ENCODE assay signal across 9 mouse cellular contexts in genomic region chr6:30674714-30675280, GRCm38 (mm10). TPM values are rescaled to one million over a fixed set of nuclear protein-coding genes. Genes with fewer than 3 reads are reported as not detected.
DNase-seq lines count a peak whose midpoint lies in the region; ATAC-seq lines count a peak whose summit lies in the region.
"Had no signal": no experiment of that assay in that cellular context is flagged by ENCODE, and none has a peak within 500 bp of the region (broad histone marks: within the 10 kb centered on the region; RNA-seq: fewer than 3 reads in every experiment).

No protein-coding gene starts in this region.

- peaks cover 62% of the 10 kb centered on the region for H3K4me1 ChIP-seq in heart, embryonic 10.5 days
- H3K4me1 ChIP-seq in embryonic facial prominence, embryonic 12.5 days = peaks cover 67% of the 10 kb centered on the region
- H3K4me1 ChIP-seq in hindbrain, embryonic 12.5 days = peaks cover 57% of the 10 kb centered on the region
- H3K4me1 ChIP-seq in midbrain, embryonic 12.5 days = peaks cover 56% of the 10 kb centered on the region

- WGBS in heart, embryonic 10.5 days = 70% methylated on average over 9 of the region's 9 CpGs
- WGBS in embryonic facial prominence, embryonic 12.5 days = 31% methylated on average over 9 of the region's 9 CpGs
- WGBS in hindbrain, embryonic 12.5 days = 38% methylated on average over 9 of the region's 9 CpGs
- WGBS in midbrain, embryonic 12.5 days = 40% methylated on average over 9 of the region's 9 CpGs

- DNase-seq in heart, embryonic 10.5 days (ENCODE audit: low spot score) = no peak
- DNase-seq in heart, postnatal 25 days (ENCODE audit: low spot score) = no peak
- DNase-seq in spleen, adult 12 weeks (ENCODE audit: low spot score) = no peak
- DNase-seq in gastrocnemius, adult 18-20 months (ENCODE audit: low spot score) = no peak

- no peaks in the 10 kb centered on the region for H3K9me3 ChIP-seq in heart, embryonic 10.5 days
- no peaks in the 10 kb centered on the region for H3K9me3 ChIP-seq in embryonic facial prominence, embryonic 12.5 days
- H3K9me3 ChIP-seq in hindbrain, embryonic 12.5 days (replicated peaks) = no peaks in the 10 kb centered on the region
- H3K9me3 ChIP-seq in midbrain, embryonic 12.5 days = no peaks in the 10 kb centered on the region

- H3K36me3 ChIP-seq in heart, embryonic 10.5 days = no peaks in the 10 kb centered on the region
- no peaks in the 10 kb centered on the region for H3K36me3 ChIP-seq in embryonic facial prominence, embryonic 12.5 days
- no peaks in the 10 kb centered on the region for H3K36me3 ChIP-seq in hindbrain, embryonic 12.5 days
- no peaks in the 10 kb centered on the region for H3K36me3 ChIP-seq in midbrain, embryonic 12.5 days

- H3K27me3 ChIP-seq in heart, embryonic 10.5 days (ENCODE audit: insufficient read depth, poor library complexity, severe bottlenecking) = no peaks in the 10 kb centered on the region
- no peaks in the 10 kb centered on the region for H3K27me3 ChIP-seq in embryonic facial prominence, embryonic 12.5 days
- no peaks in the 10 kb centered on the region for H3K27me3 ChIP-seq in hindbrain, embryonic 12.5 days
- 0 out of 2 replicates have a peak, but pooled peaks cover 3% of the 10 kb centered on the region for H3K27me3 ChIP-seq in midbrain, embryonic 12.5 days

- H3K4me2 ChIP-seq in embryonic facial prominence, embryonic 12.5 days (replicated peaks) = peak overlapping the region; percentile 29
- H3K4me2 ChIP-seq in hindbrain, embryonic 12.5 days (replicated peaks) = peak overlapping the region; percentile 41
- peak overlapping the region; percentile 39; the same call in 1 of the 2 replicates for H3K4me2 ChIP-seq in midbrain, embryonic 12.5 days (replicated peaks)

- 0 out of 2 replicates have a peak, but pooled peaks have one; percentile 54 for ATAC-seq in embryonic facial prominence, embryonic 12.5 days (ENCODE audit: insufficient number of reproducible peaks, insufficient read depth, low FRiP score, low TSS enrichment)
- peak; percentile 15; the same call in 1 of the 2 replicates for ATAC-seq in hindbrain, embryonic 12.5 days (ENCODE audit: low FRiP score)
- 0 out of 2 replicates have a peak, but pooled peaks have one; percentile 27 for ATAC-seq in midbrain, embryonic 12.5 days (ENCODE audit: low FRiP score, low read depth)
- no peak for ATAC-seq in activated CD4-positive, CD25-positive, alpha-beta regulatory T cell, adult 4 months

- intact Hi-C loops in heart, postnatal 25 days (cut with DNase I) = no loop called here

- H3K4me3 ChIP-seq in heart, embryonic 10.5 days = no peak overlapping the region
- H3K4me3 ChIP-seq in embryonic facial prominence, embryonic 12.5 days = no peak overlapping the region
- H3K4me3 ChIP-seq in hindbrain, embryonic 12.5 days = no peak overlapping the region
- no peak overlapping the region for H3K4me3 ChIP-seq in midbrain, embryonic 12.5 days

- peak overlapping the region; percentile 87 for H3K27ac ChIP-seq in heart, embryonic 10.5 days
- peak overlapping the region; percentile 98 for H3K27ac ChIP-seq in embryonic facial prominence, embryonic 12.5 days
- peak overlapping the region; percentile 93 for H3K27ac ChIP-seq in hindbrain, embryonic 12.5 days
- peak overlapping the region; percentile 88 for H3K27ac ChIP-seq in midbrain, embryonic 12.5 days (replicated peaks)

- peak overlapping the region; percentile 46; the same call in 1 of the 2 replicates for H3K9ac ChIP-seq in embryonic facial prominence, embryonic 12.5 days
- 0 out of 2 replicates have a peak overlapping the region, but pooled peaks have one; percentile 58 for H3K9ac ChIP-seq in hindbrain, embryonic 12.5 days
- peak overlapping the region; percentile 43; the same call in 1 of the 2 replicates for H3K9ac ChIP-seq in midbrain, embryonic 12.5 days (replicated peaks)

RNA-seq across cellular contexts. Expression of gene Cep41, which starts 18.8 kb away (rescaled TPM):
- 12.5 and 15.3 TPM in 2 replicates for polyA plus RNA-seq in heart, embryonic 10.5 days (2016; fragmentation: Nextera tagmentation; extraction: Ambion mirVana)
- total RNA-seq in heart, postnatal 25 days (2021) = 1 to 10 TPM; 1.9 to 3.1 TPM
- polyA plus RNA-seq in embryonic facial prominence, embryonic 12.5 days (2016; fragmentation: Nextera tagmentation; extraction: Ambion mirVana) = 23.8 and 26.3 TPM in 2 replicates
- 20.5 and 21.9 TPM in 2 replicates for polyA plus RNA-seq in hindbrain, embryonic 12.5 days (2016; fragmentation: Nextera tagmentation; extraction: Ambion mirVana)
- 20.1 and 20.7 TPM in 2 replicates for polyA plus RNA-seq in midbrain, embryonic 12.5 days (2016; fragmentation: Nextera tagmentation; extraction: Ambion mirVana)
- 1 to 10 TPM; 7.4 to 7.7 TPM for polyA plus RNA-seq in activated CD4-positive, CD25-positive, alpha-beta regulatory T cell, adult 4 months (2017; shearing (Covaris generic))
- under 1 TPM; 0.78 to 0.80 TPM for total RNA-seq in gastrocnemius, adult 18-20 months (2021)

RNA-seq across cellular contexts. Expression of gene Cpa1, which starts 35.8 kb away (rescaled TPM):
- polyA plus RNA-seq in heart, embryonic 10.5 days (2016; fragmentation: Nextera tagmentation; extraction: Ambion mirVana) = 3.9 and 4.3 TPM in 2 replicates
- under 1 TPM in 1 of 2 experiments, not detected in 1; 0.16 TPM for total RNA-seq in heart, postnatal 25 days (2021)
- polyA plus RNA-seq in embryonic facial prominence, embryonic 12.5 days (2016; fragmentation: Nextera tagmentation; extraction: Ambion mirVana) = 0.22 and 0.29 TPM in 2 replicates
- polyA plus RNA-seq in hindbrain, embryonic 12.5 days (2016; fragmentation: Nextera tagmentation; extraction: Ambion mirVana) = 0.30 and 0.34 TPM in 2 replicates
- polyA plus RNA-seq in midbrain, embryonic 12.5 days (2016; fragmentation: Nextera tagmentation; extraction: Ambion mirVana) = 0.42 TPM in 1 of 2 replicates, not detected in the other
- not detected for polyA plus RNA-seq in activated CD4-positive, CD25-positive, alpha-beta regulatory T cell, adult 4 months (2017; shearing (Covaris generic))
- not detected for total RNA-seq in gastrocnemius, adult 18-20 months (2021)
- total RNA-seq: layer of hippocampus, adult 18-20 months had no signal

RNA-seq across cellular contexts. Expression of gene Mest, which starts 48.5 kb away (rescaled TPM):
- polyA plus RNA-seq in heart, embryonic 10.5 days (2016; fragmentation: Nextera tagmentation; extraction: Ambion mirVana) = 3,213 and 4,348 TPM in 2 replicates
- total RNA-seq in heart, postnatal 25 days (2021) = 10 to 100 TPM; 12.3 to 15.2 TPM
- polyA plus RNA-seq in embryonic facial prominence, embryonic 12.5 days (2016; fragmentation: Nextera tagmentation; extraction: Ambion mirVana) = 1,207 and 1,222 TPM in 2 replicates
- 763 and 927 TPM in 2 replicates for polyA plus RNA-seq in hindbrain, embryonic 12.5 days (2016; fragmentation: Nextera tagmentation; extraction: Ambion mirVana)
- 584 and 614 TPM in 2 replicates for polyA plus RNA-seq in midbrain, embryonic 12.5 days (2016; fragmentation: Nextera tagmentation; extraction: Ambion mirVana)
- under 1 TPM; 0.37 to 0.85 TPM for polyA plus RNA-seq in activated CD4-positive, CD25-positive, alpha-beta regulatory T cell, adult 4 months (2017; shearing (Covaris generic))
- 1 to 10 TPM; 1.8 to 3.2 TPM for total RNA-seq in gastrocnemius, adult 18-20 months (2021)

Comparison
In these comparisons a context has a peak if more than half of its experiments do, and no peak if none do; other contexts are left out.
1. RNA of gene Mest, which starts 48.5 kb away (polyA plus RNA-seq): 3,213 to 4,348 TPM in heart, embryonic 10.5 days, 1,207 to 1,222 TPM in embryonic facial prominence, embryonic 12.5 days, 763 to 927 TPM in hindbrain, embryonic 12.5 days and 584 to 614 TPM in midbrain, embryonic 12.5 days; 0.37 to 0.85 TPM in activated CD4-positive, CD25-positive, alpha-beta regulatory T cell, adult 4 months; every median in the first group is over 100 times any median in the second.
2. Peak in every context shown above with its lines, with median percentiles within 50 percentile points of each other: H3K27ac ChIP-seq, H3K4me2 ChIP-seq and H3K9ac ChIP-seq.